Mouse (Mus musculus) thymus, adult 2 months (tissue): ENCODE measurements around the gene Skida1.

ENCODE experiments used
- CTCF ChIP-seq: fragments of 200-500 bp; IDR thresholded peaks from 2 replicates; pipeline ENCODE4 v1.5.1; 2012; ENCODE audit warnings: mild to moderate bottlenecking, control low read depth, low read length, moderate library complexity, borderline replicate concordance; ENCODE audit not compliant: control insufficient read depth, poor library complexity, insufficient read depth; ENCODE audit errors: extremely low read depth
- POLR2A ChIP-seq: fragments of 200-500 bp; IDR thresholded peaks from 2 replicates; pipeline ENCODE4 v1.6.1; 2012; ENCODE audit warnings: mild to moderate bottlenecking, low read length, control low read depth, moderate library complexity; ENCODE audit not compliant: control insufficient read depth, poor library complexity, insufficient read depth; ENCODE audit errors: extremely low read depth

GRCm38 (mm10) chr2:18053951-18054530 is 5.2 kb upstream of the Skida1 start:
- TF ChIP-seq CTCF (no peak), POLR2A (no peak)
